Mouse (Mus musculus) neural tube, embryonic 10.5 days (tissue): ENCODE data around the gene Arhgap10.

Source experiments
- DNase-seq: peaks from one replicate; pipeline ENCODE4 v3.0.0-alpha.2; 2017; ENCODE audit warnings: low spot score; ENCODE audit errors: extremely low spot score

Gene Arhgap10

GRCm38 (mm10) chr8:77446294-77446693, 71.5 kb downstream of the Arhgap10 start:
- no peak for DNase-seq

- DNase-seq, result no peak
These were observed 72.1 kb downstream of the Arhgap10 start for GRCm38 (mm10) chr8:77445642-77446041.

GRCm38 (mm10) chr8:77444166-77444870, 73.4 kb downstream of the Arhgap10 start:
- DNase-seq, result no peak

GRCm38 (mm10) chr8:77442452-77442851, 75.3 kb downstream of the Arhgap10 start:
- DNase-seq, result no peak

- DNase-seq, result no peak
These were observed 76.8 kb downstream of the Arhgap10 start for GRCm38 (mm10) chr8:77440913-77441312.

GRCm38 (mm10) chr8:77440324-77440880, 77.4 kb downstream of the Arhgap10 start:
- no peak for DNase-seq

GRCm38 (mm10) chr8:77439670-77440069, 78.1 kb downstream of the Arhgap10 start:
- no peak for DNase-seq

GRCm38 (mm10) chr8:77437807-77438493, 79.8 kb downstream of the Arhgap10 start:
- DNase-seq, result no peak

- DNase-seq, result peak; percentile 22
These were observed 81.5 kb downstream of the Arhgap10 start for GRCm38 (mm10) chr8:77436013-77436990.

GRCm38 (mm10) chr8:77433221-77433620, 84.5 kb downstream of the Arhgap10 start:
- DNase-seq, result no peak

GRCm38 (mm10) chr8:77432726-77433125, 85.0 kb downstream of the Arhgap10 start:
- no peak for DNase-seq

GRCm38 (mm10) chr8:77428420-77428819, 89.3 kb downstream of the Arhgap10 start:
- no peak for DNase-seq

- no peak for DNase-seq
These were observed 89.7 kb downstream of the Arhgap10 start for GRCm38 (mm10) chr8:77428015-77428414.

- DNase-seq, result no peak
These were observed 90.3 kb downstream of the Arhgap10 start for GRCm38 (mm10) chr8:77427438-77427837.

GRCm38 (mm10) chr8:77423850-77424249, 93.9 kb downstream of the Arhgap10 start:
- DNase-seq, result no peak

- no peak for DNase-seq
These were observed 95.0 kb downstream of the Arhgap10 start for GRCm38 (mm10) chr8:77422632-77423252.

- no peak for DNase-seq
These were observed 96.2 kb downstream of the Arhgap10 start for GRCm38 (mm10) chr8:77421596-77421995.

GRCm38 (mm10) chr8:77419731-77420130, 98.0 kb downstream of the Arhgap10 start:
- DNase-seq, result peak; percentile 61

- peak; percentile 45 for DNase-seq
These were observed 101.0 kb downstream of the Arhgap10 start for GRCm38 (mm10) chr8:77416738-77417137.

GRCm38 (mm10) chr8:77416034-77416433, 101.7 kb downstream of the Arhgap10 start:
- DNase-seq, result no peak

GRCm38 (mm10) chr8:77411262-77411661, 106.5 kb downstream of the Arhgap10 start:
- no peak for DNase-seq
